Mouse (Mus musculus): ENCODE data around the gene Lrrc49.

Gene Lrrc49

DNA sequence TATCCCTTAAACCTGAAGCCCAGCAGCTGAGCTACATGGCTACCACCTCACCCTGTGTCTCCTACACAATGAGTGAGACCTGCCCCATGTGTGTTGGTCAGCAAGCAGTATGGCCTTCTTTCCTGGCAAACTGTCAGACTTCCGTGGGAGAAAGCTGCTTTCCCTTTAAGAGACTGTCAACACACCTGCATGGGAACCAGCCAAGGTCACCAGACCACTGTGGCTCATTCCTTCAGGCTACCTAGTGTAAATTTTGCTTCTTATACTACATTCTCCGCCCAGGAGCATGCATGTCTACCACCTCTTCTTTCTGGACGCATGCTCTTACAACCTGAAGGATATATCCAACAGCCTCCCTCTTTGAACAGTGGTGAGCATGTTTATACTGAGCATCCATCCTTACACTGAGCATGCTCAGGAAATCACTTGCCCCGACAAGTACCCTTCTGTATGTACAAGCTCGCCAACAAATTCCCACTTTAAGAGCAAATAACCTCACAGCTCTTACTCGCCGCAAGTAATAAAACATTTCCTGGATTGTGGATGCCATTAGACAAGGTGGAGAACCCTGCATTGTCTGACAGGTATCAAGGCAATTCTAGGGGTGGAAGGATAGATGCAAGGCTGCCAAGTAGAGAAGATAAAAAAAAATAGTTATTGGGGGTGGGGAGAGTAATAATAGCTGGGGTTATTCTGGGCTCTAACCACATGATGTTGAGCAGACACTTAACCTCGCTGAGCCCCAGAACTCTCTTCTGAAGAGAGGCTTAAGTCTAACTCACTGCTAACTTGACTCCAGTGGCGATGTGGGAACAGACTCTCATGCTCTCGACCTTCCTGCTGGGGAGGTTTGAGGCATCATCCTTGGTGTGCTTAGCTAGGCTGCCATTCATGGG lies 158.4 kb downstream of the Lrrc49 start:
- DNase-seq, result no peak

DNA sequence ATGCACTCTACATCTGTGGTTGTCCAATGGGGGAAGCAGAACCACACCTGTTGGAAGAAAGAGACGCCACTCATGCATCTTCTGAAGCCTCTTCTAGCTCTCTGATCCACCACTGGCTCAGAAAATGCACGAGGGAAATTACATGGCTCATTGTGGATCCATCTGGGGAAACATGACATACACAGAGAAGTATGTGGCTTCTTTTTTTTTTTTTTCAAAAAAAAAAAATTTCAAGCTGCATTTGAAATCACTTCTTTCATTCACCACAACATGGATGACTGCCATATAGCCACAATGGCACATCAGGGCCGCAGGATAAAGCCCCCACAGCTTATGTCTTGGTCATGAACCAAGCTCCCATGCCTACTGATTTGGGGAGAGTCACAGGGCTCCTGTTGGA lies 159.7 kb downstream of the Lrrc49 start:
- no peak for DNase-seq

DNA sequence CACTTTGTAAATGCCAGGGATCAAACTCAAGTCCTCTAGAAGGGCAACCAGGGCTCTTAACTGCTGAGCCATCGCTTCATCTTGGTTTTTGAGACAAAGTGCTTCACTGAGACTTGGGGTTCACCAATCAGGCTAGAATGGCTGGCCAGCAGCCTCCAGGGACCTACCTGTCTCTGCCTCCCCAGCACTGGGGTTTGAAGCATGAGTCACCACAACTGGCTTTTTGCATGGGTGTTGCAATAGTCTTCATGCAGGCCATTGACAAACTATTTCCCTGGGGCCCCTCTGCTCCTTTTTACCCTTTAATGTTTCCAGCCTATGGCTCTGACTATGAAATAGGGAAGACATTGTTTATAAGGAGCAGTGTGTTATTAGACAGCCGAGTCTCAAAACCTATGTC lies 160.1 kb downstream of the Lrrc49 start:
- no peak for DNase-seq

GRCm38 (mm10) chr9:60527051-60527450 lies 160.9 kb downstream of the Lrrc49 start:
- DNase-seq, result no peak

DNA sequence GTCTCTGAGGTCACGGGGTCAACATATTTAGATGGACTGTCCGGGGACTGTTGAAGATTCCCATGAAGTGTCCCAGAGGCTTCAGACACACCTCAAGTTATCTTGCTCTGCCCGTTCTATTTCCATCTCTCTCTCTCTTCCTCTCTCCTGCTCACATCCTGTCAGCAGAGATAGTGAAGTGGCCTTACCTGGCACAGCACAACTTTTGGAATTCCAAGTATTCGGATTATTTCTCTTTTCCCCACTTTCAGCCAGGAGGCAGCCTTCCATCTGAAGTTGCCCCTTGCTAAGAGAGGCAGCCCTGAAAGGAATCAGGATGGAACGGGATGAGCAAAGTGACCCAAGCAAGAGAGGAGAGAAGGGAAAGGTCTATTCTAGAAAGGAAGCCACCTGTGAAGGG lies 161.8 kb downstream of the Lrrc49 start:
- no peak for DNase-seq

- peak; percentile 85 for DNase-seq
Measured at GRCm38 (mm10) chr9:60521806-60522264, 166.1 kb downstream of the Lrrc49 start, which contains the start of gene Thsd4. Gene Thsd4, minus strand, starts transcription at chr9:60522046.

- DNase-seq, result peak; percentile 12
Measured at GRCm38 (mm10) chr9:60521143-60521542, 166.8 kb downstream of the Lrrc49 start.

DNA sequence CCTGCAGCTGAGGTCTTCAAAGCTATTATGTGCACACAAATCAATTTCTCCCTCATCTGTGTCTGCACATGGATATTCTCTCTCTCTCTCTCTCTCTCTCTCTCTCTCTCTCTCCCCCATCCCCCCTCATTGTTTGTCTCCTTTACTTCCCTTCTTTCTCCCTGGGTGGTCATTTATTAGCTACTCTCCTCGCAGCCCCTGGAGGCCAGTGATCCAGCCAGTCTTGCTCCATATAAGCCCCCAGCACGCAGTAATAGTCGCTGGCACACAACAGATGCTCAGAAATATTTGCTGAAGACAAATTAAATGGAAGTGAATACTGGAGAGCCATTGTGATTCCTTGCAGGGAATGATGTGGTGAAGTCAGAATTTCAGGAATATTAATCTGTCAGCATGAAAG lies 168.4 kb downstream of the Lrrc49 start:
- no peak for DNase-seq
